Mouse (Mus musculus): ENCODE measurements around the gene Lonp2.

Gene Lonp2

GRCm38 (mm10) chr8:86744313-86745220 lies 120.7 kb downstream of the Lonp2 start:
- in situ Hi-C loops (cut with MboI, MseI): loop anchor here in 1 of 2 experiments (10.0 kb wide), 1 partner anchor 160 kb away; no protein-coding TSS in a partner anchor

GRCm38 (mm10) chr8:86745221-86745934 lies 121.5 kb downstream of the Lonp2 start, which contains the start of the genes Gm10638 and Siah1a:
Gene Gm10638 (plus strand): TSS chr8:86745699.
Gene Siah1a (minus strand): TSS chr8:86745934.
- in situ Hi-C loops (cut with MboI, MseI): loop anchor here in 1 of 2 experiments (10.0 kb wide), 1 partner anchor 159 kb away; no protein-coding TSS in a partner anchor

- in situ Hi-C loops (cut with MboI, MseI): loop anchor here in 1 of 2 experiments (10.0 kb wide), 1 partner anchor 159 kb away; no protein-coding TSS in a partner anchor
These were observed 122.1 kb downstream of the Lonp2 start for GRCm38 (mm10) chr8:86745935-86746441.

GRCm38 (mm10) chr8:86746511-86746910 lies 122.7 kb downstream of the Lonp2 start:
- in situ Hi-C loops (cut with MboI, MseI): loop anchor here in 1 of 2 experiments (10.0 kb wide), 1 partner anchor 158 kb away; no protein-coding TSS in a partner anchor

- in situ Hi-C loops (cut with MboI, MseI): loop anchor here in 1 of 2 experiments (10.0 kb wide), 1 partner anchor 155 kb away; no protein-coding TSS in a partner anchor
These were observed 126.0 kb downstream of the Lonp2 start for GRCm38 (mm10) chr8:86749842-86750241.

GRCm38 (mm10) chr8:86756948-86757733 lies 133.3 kb downstream of the Lonp2 start:
- in situ Hi-C loops (cut with MboI, MseI): no loop called here

GRCm38 (mm10) chr8:86758651-86759050 lies 134.8 kb downstream of the Lonp2 start:
- in situ Hi-C loops (cut with MboI, MseI): no loop called here

- in situ Hi-C loops (cut with MboI, MseI): no loop called here
These were observed 135.2 kb downstream of the Lonp2 start for GRCm38 (mm10) chr8:86759090-86759491.

GRCm38 (mm10) chr8:86760746-86761145 lies 136.9 kb downstream of the Lonp2 start:
- in situ Hi-C loops (cut with MboI, MseI): no loop called here

GRCm38 (mm10) chr8:86762806-86763205 lies 139.0 kb downstream of the Lonp2 start:
- in situ Hi-C loops (cut with MboI, MseI): no loop called here

GRCm38 (mm10) chr8:86765155-86765554 lies 141.3 kb downstream of the Lonp2 start:
- in situ Hi-C loops (cut with MboI, MseI): no loop called here

- in situ Hi-C loops (cut with MboI, MseI): no loop called here
These were observed 141.8 kb downstream of the Lonp2 start for GRCm38 (mm10) chr8:86765669-86766068.

- in situ Hi-C loops (cut with MboI, MseI): no loop called here
These were observed 142.8 kb downstream of the Lonp2 start for GRCm38 (mm10) chr8:86766548-86767211.

GRCm38 (mm10) chr8:86768499-86768898 lies 144.7 kb downstream of the Lonp2 start:
- in situ Hi-C loops (cut with MboI, MseI): no loop called here

GRCm38 (mm10) chr8:86769945-86770715 lies 146.3 kb downstream of the Lonp2 start:
- in situ Hi-C loops (cut with MboI, MseI): no loop called here

Measured in T-helper 17 cell (primary cell).